Mouse (Mus musculus) embryonic facial prominence, embryonic 14.5 days (tissue): ENCODE measurements around the gene Bola3. TPM values are rescaled to one million over a fixed set of nuclear protein-coding genes. Genes with fewer than 3 reads are reported as not detected.
"Not testable (repeated sequence)": the region's sequence is repeated elsewhere in the genome, so short reads cannot be mapped to it uniquely, and the experiment has no call there.

Experiments used
- ATAC-seq: fragments of 200-750 bp; cut with Nextera tagmentation; 2 replicates; pipeline ENCODE4 v1.8.0; 2017; ENCODE audit warnings: low read depth, moderate number of reproducible peaks, moderate TSS enrichment
- DNase-seq: peaks from one replicate; pipeline ENCODE4 v3.0.0-alpha.2; 2015; ENCODE audit warnings: low spot score
- H3K27ac ChIP-seq: fragments of 300-500 bp; sonication (generic); replicated peaks from 2 replicates; pipeline ENCODE4 v1.5.1; 2014; ENCODE audit warnings: low read depth, mild to moderate bottlenecking, low read length, moderate library complexity
- H3K27me3 ChIP-seq: fragments of 300-500 bp; sonication (generic); replicated peaks from 2 replicates; pipeline ENCODE4 v1.6.1; 2014; ENCODE audit warnings: low read length; ENCODE audit not compliant: control insufficient read depth, insufficient read depth
- H3K36me3 ChIP-seq: fragments of 300-500 bp; sonication (generic); 2 replicates; pipeline ENCODE4 v1.6.1; 2014; ENCODE audit warnings: low read length, mixed read lengths; ENCODE audit not compliant: control insufficient read depth, insufficient read depth
- H3K4me1 ChIP-seq: fragments of 300-500 bp; sonication (generic); 2 replicates; pipeline ENCODE4 v1.6.1; 2014; ENCODE audit warnings: antibody characterized with exemption, low read length; ENCODE audit not compliant: control insufficient read depth, insufficient read depth
- H3K4me2 ChIP-seq: fragments of 300-500 bp; sonication (generic); 2 replicates; pipeline ENCODE4 v1.6.1; 2014; ENCODE audit warnings: low read depth, mild to moderate bottlenecking, low read length, moderate library complexity, mixed read lengths
- H3K4me3 ChIP-seq: fragments of 300-500 bp; sonication (generic); 2 replicates; pipeline ENCODE4 v1.5.1; 2014; ENCODE audit warnings: low read depth, mild to moderate bottlenecking, low read length
- H3K9ac ChIP-seq: fragments of 300-500 bp; sonication (generic); 2 replicates; pipeline ENCODE4 v1.6.1; 2014; ENCODE audit warnings: low read depth, mild to moderate bottlenecking, low read length, moderate library complexity, mixed read lengths
- H3K9me3 ChIP-seq: fragments of 300-500 bp; sonication (generic); 2 replicates; pipeline ENCODE4 v1.6.1; 2016; ENCODE audit warnings: low read length; ENCODE audit not compliant: control insufficient read depth
- WGBS: fragments of 180-500 bp; shearing (Covaris S2); extraction: QIAGEN DNeasy Blood & Tissue Kit; methylation state at CpG from one replicate; pipeline ENCODE4 v1.1.7; 2014; 5-methylcytosine and 5-hydroxymethylcytosine counted together
- polyA plus RNA-seq: library from polyadenylated mRNA; unstranded; fragments of >200 nt; fragmentation: Nextera tagmentation; extraction: Ambion mirVana; gene quantifications from 2 replicates; pipeline ENCODE4 v1.2.1, GENCODE M21; 2014

Gene Bola3
- polyA plus RNA-seq, 1 experiment from 2014 or later = 154 TPM

- DNase-seq = no peak
- Histone ChIP-seq H3K27ac (no peak overlapping the region), H3K9ac (no peak overlapping the region), H3K4me3 (no peak overlapping the region), H3K27me3 (no peaks in the 10 kb centered on the region), H3K36me3 (peaks cover 38% of the 10 kb centered on the region), H3K4me2 (peak overlapping the region; percentile 67; the same call in 1 of the 2 replicates), H3K4me1 (peaks cover 10% of the 10 kb centered on the region), H3K9me3 (no peaks in the 10 kb centered on the region)
- WGBS = 86% methylated on average over 3 of the region's 3 CpGs
- no peak for ATAC-seq
Observed at GRCm38 (mm10) chr6:83327591-83328190, 21.3 kb upstream of the Bola3 start.

GRCm38 (mm10) chr6:83341387-83341786 lies 7.6 kb upstream of the Bola3 start:
- WGBS = 77% methylated on average over 3 of the region's 3 CpGs
- no peak overlapping the region for H3K4me3 ChIP-seq
- no peaks in the 10 kb centered on the region for H3K4me1 ChIP-seq
- no peak overlapping the region for H3K27ac ChIP-seq
- H3K9me3 ChIP-seq = no peaks in the 10 kb centered on the region
- H3K4me2 ChIP-seq = no peak overlapping the region
- no peak for ATAC-seq
- no peak overlapping the region for H3K9ac ChIP-seq
- H3K36me3 ChIP-seq = peaks cover 55% of the 10 kb centered on the region
- DNase-seq = no peak
- no peaks in the 10 kb centered on the region for H3K27me3 ChIP-seq

GRCm38 (mm10) chr6:83342957-83343356 lies 6.0 kb upstream of the Bola3 start:
- 98% methylated on average over 2 of the region's 2 CpGs for WGBS

GRCm38 (mm10) chr6:83345285-83345684 lies 3.7 kb upstream of the Bola3 start:
- not testable (repeated sequence) for ATAC-seq, DNase-seq, H3K4me3 ChIP-seq, H3K4me1 ChIP-seq, H3K4me2 ChIP-seq, H3K9me3 ChIP-seq, H3K9ac ChIP-seq, H3K27me3 ChIP-seq, H3K27ac ChIP-seq
- WGBS = 91% methylated on average over 8 of the region's 8 CpGs
- peaks cover 28% of the 10 kb centered on the region for H3K36me3 ChIP-seq

More at GRCm38 (mm10) chr6:83342957-83343356, 6.0 kb upstream of the Bola3 start:
- H3K36me3 ChIP-seq = peaks cover 50% of the 10 kb centered on the region
- H3K4me2 ChIP-seq = no peak overlapping the region
- no peaks in the 10 kb centered on the region for H3K27me3 ChIP-seq
- H3K4me3 ChIP-seq = no peak overlapping the region
- H3K9ac ChIP-seq = no peak overlapping the region
- no peaks in the 10 kb centered on the region for H3K9me3 ChIP-seq
- no peaks in the 10 kb centered on the region for H3K4me1 ChIP-seq
- DNase-seq (no peak), ATAC-seq (no peak)
- no peak overlapping the region for H3K27ac ChIP-seq

GRCm38 (mm10) chr6:83347916-83348315 lies 1.0 kb upstream of the Bola3 start:
- DNase-seq (no peak), ATAC-seq (no peak)
- Histone ChIP-seq H3K4me3 (no peak overlapping the region), H3K27ac (no peak overlapping the region), H3K36me3 (peaks cover 8% of the 10 kb centered on the region; the same call in 1 of the 2 replicates), H3K9me3 (no peaks in the 10 kb centered on the region), H3K27me3 (no peaks in the 10 kb centered on the region), H3K9ac (no peak overlapping the region), H3K4me1 (peaks cover 9% of the 10 kb centered on the region), H3K4me2 (no peak overlapping the region)
- WGBS = 75% methylated on average over 3 of the region's 3 CpGs

GRCm38 (mm10) chr6:83349274-83349958 lies 469 bp downstream of the Bola3 start:
- Histone ChIP-seq H3K9me3 (no peaks in the 10 kb centered on the region), H3K9ac (peak overlapping the region; percentile 92), H3K4me2 (peak overlapping the region; percentile 88), H3K4me3 (peak overlapping the region; percentile 94), H3K27me3 (no peaks in the 10 kb centered on the region), H3K4me1 (peaks cover 9% of the 10 kb centered on the region), H3K36me3 (peaks cover 17% of the 10 kb centered on the region), H3K27ac (no peak overlapping the region)
- 2% methylated on average over 10 of the region's 53 CpGs for WGBS
- peak; percentile 97 for ATAC-seq
- peak; percentile 78 for DNase-seq

- 79% methylated on average over 7 of the region's 7 CpGs for WGBS
- DNase-seq (no peak), ATAC-seq (no peak)
- H3K4me1 ChIP-seq = peaks cover 9% of the 10 kb centered on the region
- peak overlapping the region; percentile 92 for H3K9ac ChIP-seq
- H3K4me2 ChIP-seq = peak overlapping the region; percentile 88
- H3K27ac ChIP-seq = no peak overlapping the region
- H3K27me3 ChIP-seq = no peaks in the 10 kb centered on the region
- peaks cover 23% of the 10 kb centered on the region for H3K36me3 ChIP-seq
- H3K4me3 ChIP-seq = peak overlapping the region; percentile 94
- H3K9me3 ChIP-seq = no peaks in the 10 kb centered on the region
Observed at GRCm38 (mm10) chr6:83350172-83350571, 1.2 kb downstream of the Bola3 start.

GRCm38 (mm10) chr6:83350851-83351405 lies 2.0 kb downstream of the Bola3 start:
- H3K9ac ChIP-seq = no peak overlapping the region
- peaks cover 9% of the 10 kb centered on the region for H3K4me1 ChIP-seq
- ATAC-seq = no peak
- H3K4me3 ChIP-seq = no peak overlapping the region
- no peak for DNase-seq
- peaks cover 29% of the 10 kb centered on the region for H3K36me3 ChIP-seq
- H3K4me2 ChIP-seq = no peak overlapping the region
- H3K27me3 ChIP-seq = no peaks in the 10 kb centered on the region
- WGBS = 83% methylated on average over 16 of the region's 16 CpGs
- no peak overlapping the region for H3K27ac ChIP-seq
- H3K9me3 ChIP-seq = no peaks in the 10 kb centered on the region
